Mouse (Mus musculus): ENCODE measurements around the gene Basp1. TPM values are rescaled to one million over a fixed set of nuclear protein-coding genes. Genes with fewer than 3 reads are reported as not detected.

The Basp1 gene
- polyA plus RNA-seq, 1 experiment, result 164 TPM

GRCm38 (mm10) chr15:25380051-25380450 lies 33.5 kb downstream of the Basp1 start:
- H3K79me3 ChIP-seq (ENCODE audit: low read depth), result peaks cover 94% of the 10 kb centered on the region
- no peak for TF ChIP-seq MYOD1 (IDR thresholded peaks at IDR 0.05; ENCODE audit: control insufficient read depth, insufficient read length, low read depth)
- TF ChIP-seq CTCF (IDR thresholded peaks at IDR 0.05; ENCODE audit: control insufficient read depth, insufficient read depth, insufficient read length), result no peak
- no peak for TF ChIP-seq FOSL1 (IDR thresholded peaks at IDR 0.05; ENCODE audit: insufficient read depth, low read length, poor library complexity, severe bottlenecking)
- TF ChIP-seq CEBPB (IDR thresholded peaks at IDR 0.05; ENCODE audit: low read depth), result no peak
- no peak for TF ChIP-seq MAX (IDR thresholded peaks at IDR 0.05)
- TF ChIP-seq USF1 (IDR thresholded peaks at IDR 0.05; ENCODE audit: low read depth), result no peak
- TF ChIP-seq MYOG (IDR thresholded peaks at IDR 0.05; ENCODE audit: control insufficient read depth, extremely low read depth, insufficient read length), result no peak
- no peak overlapping the region for H3ac ChIP-seq (ENCODE audit: control insufficient read depth, insufficient read length, low read depth)
- H3K27me3 ChIP-seq (ENCODE audit: control insufficient read depth, insufficient read depth, insufficient read length), result no peaks in the 10 kb centered on the region
- peaks cover 100% of the 10 kb centered on the region for H3K79me2 ChIP-seq (ENCODE audit: control insufficient read depth, insufficient read depth)
- H3K4me3 ChIP-seq (ENCODE audit: insufficient read depth, poor library complexity, severe bottlenecking), result no peak overlapping the region
- H3K36me3 ChIP-seq (ENCODE audit: control insufficient read depth, insufficient read depth), result peaks cover 63% of the 10 kb centered on the region

DNA sequence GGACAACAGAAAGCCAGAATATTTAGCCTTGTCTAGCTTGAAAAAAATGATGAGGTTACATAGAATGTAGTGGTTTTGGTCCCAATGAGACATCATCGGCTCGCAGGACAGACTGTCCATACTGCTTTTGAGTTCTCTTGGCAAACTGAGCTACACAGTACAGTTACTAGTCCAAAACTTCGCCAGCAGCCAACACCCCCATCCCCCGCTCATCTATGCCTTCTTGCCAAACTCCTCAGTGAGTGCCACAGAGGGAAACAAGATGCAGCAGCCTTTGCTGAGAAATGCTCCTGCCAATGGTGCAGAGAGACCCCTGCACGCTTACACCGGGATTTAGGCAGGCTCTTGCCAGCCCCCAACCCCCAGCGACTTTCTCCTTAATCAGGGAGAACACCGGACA lies 34.9 kb downstream of the Basp1 start:
- H3K27me3 ChIP-seq (ENCODE audit: control insufficient read depth, insufficient read depth, insufficient read length), result no peaks in the 10 kb centered on the region
- H3K36me3 ChIP-seq (ENCODE audit: control insufficient read depth, insufficient read depth), result peaks cover 53% of the 10 kb centered on the region
- TF ChIP-seq CEBPB (IDR thresholded peaks at IDR 0.05; ENCODE audit: low read depth) (no peak), FOSL1 (IDR thresholded peaks at IDR 0.05; ENCODE audit: insufficient read depth, low read length, poor library complexity, severe bottlenecking) (no peak), MAX (IDR thresholded peaks at IDR 0.05) (no peak), MYOG (IDR thresholded peaks at IDR 0.05; ENCODE audit: control insufficient read depth, extremely low read depth, insufficient read length) (no peak), MYOD1 (IDR thresholded peaks at IDR 0.05; ENCODE audit: control insufficient read depth, insufficient read length, low read depth) (no peak), USF1 (IDR thresholded peaks at IDR 0.05; ENCODE audit: low read depth) (no peak), CTCF (IDR thresholded peaks at IDR 0.05; ENCODE audit: control insufficient read depth, insufficient read depth, insufficient read length) (no peak)
- H3K79me3 ChIP-seq (ENCODE audit: low read depth), result peaks cover 92% of the 10 kb centered on the region
- no peak overlapping the region for H3K4me3 ChIP-seq (ENCODE audit: insufficient read depth, poor library complexity, severe bottlenecking)
- H3K79me2 ChIP-seq (ENCODE audit: control insufficient read depth, insufficient read depth), result peaks cover 100% of the 10 kb centered on the region
- H3ac ChIP-seq (ENCODE audit: control insufficient read depth, insufficient read length, low read depth), result no peak overlapping the region

- peaks cover 44% of the 10 kb centered on the region for H3K36me3 ChIP-seq (ENCODE audit: control insufficient read depth, insufficient read depth)
- peaks cover 92% of the 10 kb centered on the region for H3K79me3 ChIP-seq (ENCODE audit: low read depth)
- TF ChIP-seq USF1 (IDR thresholded peaks at IDR 0.05; ENCODE audit: low read depth) (no peak), MYOD1 (IDR thresholded peaks at IDR 0.05; ENCODE audit: control insufficient read depth, insufficient read length, low read depth) (no peak), MYOG (IDR thresholded peaks at IDR 0.05; ENCODE audit: control insufficient read depth, extremely low read depth, insufficient read length) (no peak), CEBPB (IDR thresholded peaks at IDR 0.05; ENCODE audit: low read depth) (no peak), MAX (IDR thresholded peaks at IDR 0.05) (no peak), FOSL1 (IDR thresholded peaks at IDR 0.05; ENCODE audit: insufficient read depth, low read length, poor library complexity, severe bottlenecking) (no peak), CTCF (IDR thresholded peaks at IDR 0.05; ENCODE audit: control insufficient read depth, insufficient read depth, insufficient read length) (no peak)
- no peak overlapping the region for H3ac ChIP-seq (ENCODE audit: control insufficient read depth, insufficient read length, low read depth)
- no peak overlapping the region for H3K4me3 ChIP-seq (ENCODE audit: insufficient read depth, poor library complexity, severe bottlenecking)
- H3K79me2 ChIP-seq (ENCODE audit: control insufficient read depth, insufficient read depth), result peaks cover 100% of the 10 kb centered on the region
- no peaks in the 10 kb centered on the region for H3K27me3 ChIP-seq (ENCODE audit: control insufficient read depth, insufficient read depth, insufficient read length)
Measured at GRCm38 (mm10) chr15:25376914-25377313, 36.6 kb downstream of the Basp1 start.

DNA sequence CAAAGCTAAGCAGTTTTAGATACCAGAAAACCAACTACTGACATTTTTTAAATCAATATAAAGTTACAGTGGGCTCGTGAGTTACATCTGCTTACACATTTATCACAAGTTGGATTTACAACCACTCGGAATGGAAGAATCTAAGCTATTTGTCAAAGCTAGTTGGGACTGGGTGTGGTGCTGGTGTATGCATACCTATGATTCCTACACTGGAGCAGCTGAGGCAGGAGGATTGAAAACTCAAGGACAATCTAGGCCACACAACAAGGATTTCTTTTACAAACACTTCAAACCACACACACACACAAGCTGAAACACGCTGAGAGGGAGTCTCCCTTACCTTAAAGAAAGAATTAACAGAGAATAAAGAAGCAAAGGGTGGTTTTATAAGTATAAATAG lies 40.1 kb downstream of the Basp1 start:
- Histone ChIP-seq H3ac (ENCODE audit: control insufficient read depth, insufficient read length, low read depth) (no peak overlapping the region), H3K27me3 (ENCODE audit: control insufficient read depth, insufficient read depth, insufficient read length) (no peaks in the 10 kb centered on the region), H3K36me3 (ENCODE audit: control insufficient read depth, insufficient read depth) (peaks cover 51% of the 10 kb centered on the region), H3K79me2 (ENCODE audit: control insufficient read depth, insufficient read depth) (peaks cover 100% of the 10 kb centered on the region), H3K79me3 (ENCODE audit: low read depth) (peaks cover 92% of the 10 kb centered on the region), H3K4me3 (ENCODE audit: insufficient read depth, poor library complexity, severe bottlenecking) (no peak overlapping the region)
- TF ChIP-seq FOSL1 (IDR thresholded peaks at IDR 0.05; ENCODE audit: insufficient read depth, low read length, poor library complexity, severe bottlenecking), result no peak

GRCm38 (mm10) chr15:25369522-25369921 lies 44.0 kb downstream of the Basp1 start:
- TF ChIP-seq MAX (IDR thresholded peaks at IDR 0.05) (no peak), MYOD1 (IDR thresholded peaks at IDR 0.05; ENCODE audit: control insufficient read depth, insufficient read length, low read depth) (peak; percentile 43), FOSL1 (IDR thresholded peaks at IDR 0.05; ENCODE audit: insufficient read depth, low read length, poor library complexity, severe bottlenecking) (no peak), USF1 (IDR thresholded peaks at IDR 0.05; ENCODE audit: low read depth) (no peak), CEBPB (IDR thresholded peaks at IDR 0.05; ENCODE audit: low read depth) (no peak), CTCF (IDR thresholded peaks at IDR 0.05; ENCODE audit: control insufficient read depth, insufficient read depth, insufficient read length) (no peak), MYOG (IDR thresholded peaks at IDR 0.05; ENCODE audit: control insufficient read depth, extremely low read depth, insufficient read length) (no peak)
- no peak overlapping the region for H3ac ChIP-seq (ENCODE audit: control insufficient read depth, insufficient read length, low read depth)
- H3K36me3 ChIP-seq (ENCODE audit: control insufficient read depth, insufficient read depth), result peaks cover 65% of the 10 kb centered on the region
- no peaks in the 10 kb centered on the region for H3K27me3 ChIP-seq (ENCODE audit: control insufficient read depth, insufficient read depth, insufficient read length)
- H3K79me3 ChIP-seq (ENCODE audit: low read depth), result peaks cover 80% of the 10 kb centered on the region
- peaks cover 100% of the 10 kb centered on the region for H3K79me2 ChIP-seq (ENCODE audit: control insufficient read depth, insufficient read depth)
- H3K4me3 ChIP-seq (ENCODE audit: insufficient read depth, poor library complexity, severe bottlenecking), result no peak overlapping the region

DNA sequence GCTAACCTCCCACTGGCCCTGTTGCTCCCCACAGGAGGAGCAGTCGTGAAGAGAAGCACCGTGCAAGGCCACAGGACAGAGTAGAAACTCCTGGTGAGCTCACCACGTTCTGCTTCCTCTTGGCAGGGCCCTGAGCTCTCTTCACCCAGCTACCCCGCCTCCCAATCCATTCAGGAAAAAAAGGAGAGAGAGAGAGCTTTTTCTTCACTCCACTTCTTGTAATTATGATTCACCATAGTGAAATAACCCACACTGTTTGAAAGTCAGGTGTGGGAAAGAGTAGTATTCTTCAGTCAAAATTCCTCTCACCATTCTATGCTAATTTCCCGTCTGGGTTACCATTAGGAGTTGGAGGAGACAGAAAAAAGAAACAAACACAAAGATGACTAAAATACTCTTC lies 48.1 kb downstream of the Basp1 start:
- H3K4me3 ChIP-seq (ENCODE audit: insufficient read depth, poor library complexity, severe bottlenecking), result no peak overlapping the region
- H3ac ChIP-seq (ENCODE audit: control insufficient read depth, insufficient read length, low read depth), result no peak overlapping the region
- peaks cover 62% of the 10 kb centered on the region for H3K36me3 ChIP-seq (ENCODE audit: control insufficient read depth, insufficient read depth)
- H3K27me3 ChIP-seq (ENCODE audit: control insufficient read depth, insufficient read depth, insufficient read length), result no peaks in the 10 kb centered on the region
- peaks cover 41% of the 10 kb centered on the region for H3K79me3 ChIP-seq (ENCODE audit: low read depth)
- TF ChIP-seq CTCF (IDR thresholded peaks at IDR 0.05; ENCODE audit: control insufficient read depth, insufficient read depth, insufficient read length) (no peak), CEBPB (IDR thresholded peaks at IDR 0.05; ENCODE audit: low read depth) (no peak), FOSL1 (IDR thresholded peaks at IDR 0.05; ENCODE audit: insufficient read depth, low read length, poor library complexity, severe bottlenecking) (no peak), MYOG (IDR thresholded peaks at IDR 0.05; ENCODE audit: control insufficient read depth, extremely low read depth, insufficient read length) (no peak), USF1 (IDR thresholded peaks at IDR 0.05; ENCODE audit: low read depth) (no peak), MAX (IDR thresholded peaks at IDR 0.05) (no peak), MYOD1 (IDR thresholded peaks at IDR 0.05; ENCODE audit: control insufficient read depth, insufficient read length, low read depth) (no peak)
- H3K79me2 ChIP-seq (ENCODE audit: control insufficient read depth, insufficient read depth), result peaks cover 59% of the 10 kb centered on the region
